Mouse (Mus musculus): Measurements from ENCODE around the gene Tmem131l. TPM values are rescaled to one million over a fixed set of nuclear protein-coding genes. Genes with fewer than 3 reads are reported as not detected.

The Tmem131l gene
- polyA plus RNA-seq, 1 experiment from 2014 or later, result 83.7 TPM

GRCm38 (mm10) chr3:84028968-84029367, 11.0 kb downstream of the Tmem131l start:
- H3K4me1 ChIP-seq, result peaks cover 32% of the 10 kb centered on the region
- no peak overlapping the region for H3K27ac ChIP-seq (replicated peaks)
- no peak overlapping the region for H3K9ac ChIP-seq (replicated peaks)
- no peaks in the 10 kb centered on the region for H3K9me3 ChIP-seq
- 92% methylated on average over 4 of the region's 4 CpGs for WGBS
- no peak overlapping the region for H3K4me3 ChIP-seq
- H3K36me3 ChIP-seq, result peaks cover 42% of the 10 kb centered on the region
- no peak overlapping the region for H3K4me2 ChIP-seq (replicated peaks)
- no peak for ATAC-seq (ENCODE audit: low FRiP score, low read depth)
- no peaks in the 10 kb centered on the region for H3K27me3 ChIP-seq

- Histone ChIP-seq H3K4me1 (peaks cover 31% of the 10 kb centered on the region), H3K4me3 (no peak overlapping the region), H3K9me3 (no peaks in the 10 kb centered on the region), H3K27me3 (no peaks in the 10 kb centered on the region), H3K4me2 (replicated peaks) (no peak overlapping the region), H3K9ac (replicated peaks) (no peak overlapping the region), H3K27ac (replicated peaks) (no peak overlapping the region), H3K36me3 (peaks cover 42% of the 10 kb centered on the region)
- ATAC-seq (ENCODE audit: low FRiP score, low read depth), result no peak
- WGBS, result 87% methylated on average over 8 of the region's 8 CpGs
Observed at GRCm38 (mm10) chr3:84027691-84028159, 12.2 kb downstream of the Tmem131l start.

GRCm38 (mm10) chr3:84024512-84025072, 15.4 kb downstream of the Tmem131l start:
- ATAC-seq (ENCODE audit: low FRiP score, low read depth), result peak; percentile 39; the same call in 1 of the 2 replicates
- no peaks in the 10 kb centered on the region for H3K27me3 ChIP-seq
- H3K4me2 ChIP-seq (replicated peaks), result no peak overlapping the region
- H3K9me3 ChIP-seq, result no peaks in the 10 kb centered on the region
- H3K36me3 ChIP-seq, result peaks cover 23% of the 10 kb centered on the region
- H3K27ac ChIP-seq (replicated peaks), result peak overlapping the region; percentile 63
- no peak overlapping the region for H3K9ac ChIP-seq (replicated peaks)
- WGBS, result 77% methylated on average over 12 of the region's 12 CpGs
- no peak overlapping the region for H3K4me3 ChIP-seq
- peaks cover 56% of the 10 kb centered on the region for H3K4me1 ChIP-seq

DNA sequence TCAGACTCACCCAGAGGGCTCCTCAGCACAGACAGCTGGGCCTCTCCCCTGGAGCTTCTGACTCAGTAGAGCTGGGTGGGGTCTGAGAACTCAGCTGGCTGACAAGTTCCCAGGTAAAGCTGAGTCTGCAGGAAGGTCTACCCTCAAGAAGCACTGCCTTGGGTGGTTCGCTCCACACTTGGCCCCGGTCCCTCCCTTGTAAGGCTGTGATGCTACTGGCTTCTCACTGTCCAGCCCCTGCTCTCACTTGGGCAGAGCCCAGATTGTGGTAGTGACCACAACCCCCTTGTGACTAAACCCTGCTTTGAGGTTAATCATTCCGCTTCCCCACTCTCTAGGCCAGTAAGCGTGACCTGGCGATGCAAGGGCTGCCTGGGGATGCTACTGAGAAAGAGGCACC, 17.3 kb downstream of the Tmem131l start:
- no peak overlapping the region for H3K9ac ChIP-seq (replicated peaks)

DNA sequence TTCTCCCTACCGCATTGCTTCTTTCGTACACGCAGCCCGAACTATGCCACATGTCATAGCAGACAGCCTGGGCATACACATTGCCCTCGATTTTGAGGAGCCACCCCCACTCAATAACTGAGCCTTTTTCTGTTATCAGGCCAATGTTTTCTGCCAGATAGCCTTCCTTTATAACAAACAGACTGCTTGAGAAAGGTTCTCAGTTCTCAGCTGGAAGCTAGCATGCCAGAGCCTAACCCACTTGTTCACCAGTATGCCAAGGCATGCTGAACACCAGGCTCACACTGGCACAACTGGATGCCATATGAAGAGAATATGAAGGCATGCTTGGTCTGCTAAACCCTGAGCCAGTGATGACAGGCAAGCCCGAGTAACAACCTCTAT, 17.8 kb downstream of the Tmem131l start:
- no peak overlapping the region for H3K4me3 ChIP-seq
- WGBS, result 91% methylated on average over 6 of the region's 6 CpGs
- no peaks in the 10 kb centered on the region for H3K9me3 ChIP-seq
- peaks cover 19% of the 10 kb centered on the region for H3K36me3 ChIP-seq
- no peak for ATAC-seq (ENCODE audit: low FRiP score, low read depth)
- H3K9ac ChIP-seq (replicated peaks), result no peak overlapping the region
- no peaks in the 10 kb centered on the region for H3K27me3 ChIP-seq
- no peak overlapping the region for H3K4me2 ChIP-seq (replicated peaks)
- H3K27ac ChIP-seq (replicated peaks), result no peak overlapping the region
- peaks cover 56% of the 10 kb centered on the region for H3K4me1 ChIP-seq

More for the DNA sequence above, 17.3 kb downstream of the Tmem131l start:
- Histone ChIP-seq H3K27ac (replicated peaks) (no peak overlapping the region), H3K36me3 (peaks cover 17% of the 10 kb centered on the region), H3K4me3 (no peak overlapping the region), H3K4me1 (peaks cover 56% of the 10 kb centered on the region), H3K9me3 (no peaks in the 10 kb centered on the region), H3K27me3 (no peaks in the 10 kb centered on the region), H3K4me2 (replicated peaks) (no peak overlapping the region)
- WGBS, result 71% methylated on average over 5 of the region's 5 CpGs
- ATAC-seq (ENCODE audit: low FRiP score, low read depth), result 0 out of 2 replicates have a peak, but pooled peaks have one; percentile 9

DNA sequence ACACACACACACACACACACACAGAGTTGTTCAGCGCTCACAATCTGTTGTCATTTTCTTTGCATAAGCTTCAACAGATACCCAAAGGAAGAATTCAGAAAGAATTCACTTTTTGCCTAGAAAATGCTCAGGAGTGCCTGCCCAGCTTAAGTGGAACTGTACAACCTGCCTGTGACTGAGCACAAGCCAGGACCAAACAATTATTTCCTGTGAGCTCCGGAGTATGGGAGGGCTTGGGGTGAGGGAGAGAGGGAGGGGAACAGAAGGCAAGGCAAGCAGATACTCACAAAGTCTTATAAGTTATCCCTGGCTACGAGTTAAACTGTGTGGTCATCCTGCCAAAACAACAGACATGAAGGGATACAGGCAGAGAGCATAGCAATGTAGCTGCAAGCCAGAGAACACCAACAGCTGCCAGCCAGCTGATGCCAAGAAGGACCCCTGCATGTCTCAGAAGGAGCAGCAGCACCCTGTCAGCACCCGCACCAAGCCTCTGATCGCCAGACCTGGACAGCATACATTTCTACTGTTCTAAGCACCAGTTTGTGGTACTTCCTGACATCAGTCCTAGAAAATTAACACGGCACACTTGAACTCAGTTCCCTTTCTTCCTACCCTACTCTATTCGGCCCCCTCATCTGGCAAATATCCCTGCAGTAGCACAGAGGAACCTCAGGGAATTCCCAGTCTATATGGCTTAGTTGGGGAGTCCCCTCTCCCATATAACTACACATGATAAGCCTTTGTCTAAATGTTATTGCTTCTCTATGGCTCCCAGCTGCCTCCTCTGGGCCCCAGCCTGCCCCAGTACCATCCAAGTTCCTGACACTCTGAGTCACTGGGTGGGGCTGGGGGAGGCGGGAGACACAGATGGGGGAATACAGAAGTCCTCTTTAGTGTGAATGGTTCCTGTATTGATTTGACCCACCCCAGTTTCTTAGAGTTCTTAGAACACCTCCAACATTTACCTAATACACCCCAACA, 18.5 kb downstream of the Tmem131l start:
- H3K27me3 ChIP-seq, result no peaks in the 10 kb centered on the region
- H3K9me3 ChIP-seq, result no peaks in the 10 kb centered on the region
- H3K4me3 ChIP-seq, result no peak overlapping the region
- 66% methylated on average over 8 of the region's 8 CpGs for WGBS
- no peak overlapping the region for H3K4me2 ChIP-seq (replicated peaks)
- no peak overlapping the region for H3K9ac ChIP-seq (replicated peaks)
- no peak overlapping the region for H3K27ac ChIP-seq (replicated peaks)
- ATAC-seq (ENCODE audit: low FRiP score, low read depth), result no peak
- peaks cover 15% of the 10 kb centered on the region for H3K36me3 ChIP-seq
- peaks cover 56% of the 10 kb centered on the region for H3K4me1 ChIP-seq

- Histone ChIP-seq H3K4me3 (no peak overlapping the region), H3K27ac (replicated peaks) (no peak overlapping the region), H3K4me1 (peaks cover 56% of the 10 kb centered on the region), H3K4me2 (replicated peaks) (no peak overlapping the region), H3K9me3 (no peaks in the 10 kb centered on the region), H3K27me3 (no peaks in the 10 kb centered on the region), H3K9ac (replicated peaks) (no peak overlapping the region), H3K36me3 (peaks cover 10% of the 10 kb centered on the region; the same call in 1 of the 2 replicates)
- no peak for ATAC-seq (ENCODE audit: low FRiP score, low read depth)
- 28% methylated on average over 3 of the region's 3 CpGs for WGBS
Observed at GRCm38 (mm10) chr3:84020528-84020927, 19.4 kb downstream of the Tmem131l start.

GRCm38 (mm10) chr3:84015484-84016016, 24.4 kb downstream of the Tmem131l start:
- H3K27ac ChIP-seq (replicated peaks), result no peak overlapping the region
- no peak overlapping the region for H3K4me2 ChIP-seq (replicated peaks)
- H3K4me3 ChIP-seq, result no peak overlapping the region
- no peaks in the 10 kb centered on the region for H3K9me3 ChIP-seq
- no peak for ATAC-seq (ENCODE audit: low FRiP score, low read depth)
- peaks cover 16% of the 10 kb centered on the region for H3K4me1 ChIP-seq
- peaks cover 34% of the 10 kb centered on the region for H3K36me3 ChIP-seq
- no peak overlapping the region for H3K9ac ChIP-seq (replicated peaks)
- 92% methylated on average over 4 of the region's 4 CpGs for WGBS
- H3K27me3 ChIP-seq, result no peaks in the 10 kb centered on the region

DNA sequence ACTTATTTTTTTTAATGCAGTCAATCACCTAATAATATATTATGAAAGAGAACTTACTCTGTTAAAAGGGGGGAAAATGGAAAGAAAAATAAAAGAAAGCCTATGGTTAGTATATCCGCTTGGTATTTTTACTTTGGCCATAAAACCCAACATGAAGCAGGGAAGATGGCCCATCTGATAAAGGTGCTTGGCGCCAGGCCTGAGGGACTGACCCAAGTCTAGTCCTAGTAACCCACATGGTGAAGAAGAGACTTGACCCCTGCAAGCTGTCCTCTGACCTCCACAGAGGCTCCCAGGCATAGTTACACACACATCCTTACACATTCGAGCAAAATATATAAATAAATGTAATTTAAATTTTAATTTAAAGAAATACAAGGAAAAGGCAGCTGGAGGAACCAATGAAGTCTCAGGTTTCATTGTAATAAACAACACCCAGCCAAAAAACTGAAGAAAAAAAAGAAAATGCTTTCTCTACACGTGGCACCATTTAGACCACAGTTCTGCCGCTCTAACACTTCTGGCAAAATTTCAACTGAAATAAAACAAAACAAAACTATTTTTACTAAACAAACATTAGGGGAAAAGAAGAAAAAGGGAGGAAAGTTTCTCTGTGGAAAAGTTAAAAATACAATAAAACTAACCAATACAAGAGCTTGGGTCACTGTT, 28.8 kb downstream of the Tmem131l start:
- WGBS, result 82% methylated on average over 5 of the region's 5 CpGs
- no peak overlapping the region for H3K4me3 ChIP-seq
- peaks cover 10% of the 10 kb centered on the region; the same call in 1 of the 2 replicates for H3K4me1 ChIP-seq
- H3K27ac ChIP-seq (replicated peaks), result no peak overlapping the region
- no peak overlapping the region for H3K4me2 ChIP-seq (replicated peaks)
- H3K36me3 ChIP-seq, result peaks cover 29% of the 10 kb centered on the region
- ATAC-seq (ENCODE audit: low FRiP score, low read depth), result no peak
- no peaks in the 10 kb centered on the region for H3K9me3 ChIP-seq
- no peak overlapping the region for H3K9ac ChIP-seq (replicated peaks)
- H3K27me3 ChIP-seq, result no peaks in the 10 kb centered on the region

- no peak overlapping the region for H3K27ac ChIP-seq (replicated peaks)
- H3K27me3 ChIP-seq, result no peaks in the 10 kb centered on the region
- ATAC-seq (ENCODE audit: low FRiP score, low read depth), result no peak
- no peak overlapping the region for H3K9ac ChIP-seq (replicated peaks)
- H3K36me3 ChIP-seq, result peaks cover 15% of the 10 kb centered on the region; the same call in 1 of the 2 replicates
- peaks cover 12% of the 10 kb centered on the region for H3K4me1 ChIP-seq
- H3K4me3 ChIP-seq, result no peak overlapping the region
- 92% methylated on average over 7 of the region's 7 CpGs for WGBS
- no peaks in the 10 kb centered on the region for H3K9me3 ChIP-seq
- H3K4me2 ChIP-seq (replicated peaks), result no peak overlapping the region
Observed at GRCm38 (mm10) chr3:84005989-84006388, 34.0 kb downstream of the Tmem131l start.

- H3K9me3 ChIP-seq, result no peaks in the 10 kb centered on the region
- H3K4me2 ChIP-seq (replicated peaks), result no peak overlapping the region
- no peak overlapping the region for H3K4me3 ChIP-seq
- peaks cover 9% of the 10 kb centered on the region; the same call in 1 of the 2 replicates for H3K4me1 ChIP-seq
- H3K27me3 ChIP-seq, result no peaks in the 10 kb centered on the region
- peaks cover 11% of the 10 kb centered on the region; the same call in 1 of the 2 replicates for H3K36me3 ChIP-seq
- WGBS, result 85% methylated on average over 2 of the region's 2 CpGs
- ATAC-seq (ENCODE audit: low FRiP score, low read depth), result no peak
- no peak overlapping the region for H3K27ac ChIP-seq (replicated peaks)
- H3K9ac ChIP-seq (replicated peaks), result no peak overlapping the region
Observed at GRCm38 (mm10) chr3:84004330-84005090, 35.5 kb downstream of the Tmem131l start.
